ENCODE assay signal across 9 mouse cellular contexts in genomic region chr12:52699961-52700696, GRCm38 (mm10). TPM values are rescaled to one million over a fixed set of nuclear protein-coding genes. Genes with fewer than 3 reads are reported as not detected.
A peak's percentile ranks its signal among the peaks of the same experiment; 100 is the strongest.
DNase-seq lines count a peak whose midpoint lies in the region; ATAC-seq and TF ChIP-seq lines count a peak whose summit lies in the region.
"Had no signal": no experiment of that assay in that cellular context is flagged by ENCODE, and none has a peak within 500 bp of the region (broad histone marks: within the 10 kb centered on the region; RNA-seq: fewer than 3 reads in every experiment).

No protein-coding gene starts in this region.

- peak; percentile 32; the same call in 1 of the 2 replicates for ATAC-seq in hindbrain, embryonic 14.5 days (ENCODE audit: low FRiP score)

- H3K27ac ChIP-seq in layer of hippocampus, adult 2 months = peak overlapping the region; percentile 96
- peak overlapping the region; percentile 91 for H3K27ac ChIP-seq in hindbrain, embryonic 14.5 days

- no peaks in the 10 kb centered on the region for H3K36me3 ChIP-seq in hindbrain, embryonic 14.5 days (replicated peaks; ENCODE audit: control insufficient read depth, insufficient read depth)

- H3K9me3 ChIP-seq in hindbrain, embryonic 14.5 days (ENCODE audit: control insufficient read depth, low read length) = no peaks in the 10 kb centered on the region

- 12% methylated on average over 15 of the region's 15 CpGs for WGBS in hindbrain, embryonic 14.5 days

- peak overlapping the region; percentile 77 for H3K9ac ChIP-seq in hindbrain, embryonic 14.5 days

- no peak for TF ChIP-seq CTCF in layer of hippocampus, adult 2 months (conservative IDR thresholded peaks at IDR 0.05)

- H3K4me2 ChIP-seq in hindbrain, embryonic 14.5 days (replicated peaks) = peak overlapping the region; percentile 69

- DNase-seq in layer of hippocampus, adult 2 months (ENCODE audit: low spot score in 2 of 2) = no peak
- DNase-seq in layer of hippocampus, adult 9-10 months (ENCODE audit: low spot score) = no peak
- peak; percentile 43 to 65 for DNase-seq in cerebellum, postnatal 14 days
- DNase-seq in hindbrain, embryonic 14.5 days (ENCODE audit: low spot score) = peak; percentile 48
- DNase-seq in retina, embryonic 14.5 days (ENCODE audit: low spot score) = peak; percentile 47
- no peak for DNase-seq in thymus, postnatal 36 days
- no peak for DNase-seq in spleen, postnatal 14 days (ENCODE audit: low spot score in 2 of 2)
- no peak for DNase-seq in liver

- peak overlapping the region; percentile 77 for H3K4me3 ChIP-seq in layer of hippocampus, adult 2 months
- peak overlapping the region; percentile 57 for H3K4me3 ChIP-seq in hindbrain, embryonic 14.5 days (replicated peaks; ENCODE audit: low read length)
- H3K4me3 ChIP-seq: myocyte had no signal

- peaks cover 30% of the 10 kb centered on the region for H3K4me1 ChIP-seq in hindbrain, embryonic 14.5 days (replicated peaks; ENCODE audit: control insufficient read depth, insufficient read depth, low read length)

- no peaks in the 10 kb centered on the region for H3K27me3 ChIP-seq in hindbrain, embryonic 14.5 days (ENCODE audit: control insufficient read depth, insufficient read depth, low read length)

RNA-seq across cellular contexts. Expression of gene Akap6, which starts 0.9 kb away (rescaled TPM):
- 100 to 1,000 TPM; 130 to 135 TPM for total RNA-seq in layer of hippocampus, adult 2 months (2021)
- 38.1 and 39.0 TPM in 2 replicates for polyA plus RNA-seq in hindbrain, embryonic 14.5 days (2014; fragmentation: Nextera tagmentation; extraction: Ambion mirVana)

Comparison
In these comparisons a context has a peak if more than half of its experiments do, and no peak if none do; other contexts are left out.
1. DNase-seq: peak in cerebellum, postnatal 14 days (2 of 2), hindbrain, embryonic 14.5 days (single experiment) and retina, embryonic 14.5 days (single experiment); none in layer of hippocampus, adult 2 months (0 of 2), layer of hippocampus, adult 9-10 months (single experiment), thymus, postnatal 36 days (0 of 2), spleen, postnatal 14 days (0 of 2) and liver (single experiment).